Comparison of ENCODE assay signal across 9 mouse cellular contexts in genomic region chr6:49227184-49227735, GRCm38 (mm10). TPM values are rescaled to one million over a fixed set of nuclear protein-coding genes. Genes with fewer than 3 reads are reported as not detected.
DNase-seq lines count a peak whose midpoint lies in the region; ATAC-seq lines count a peak whose summit lies in the region.
"Had no signal": no experiment of that assay in that cellular context is flagged by ENCODE, and none has a peak within 500 bp of the region (broad histone marks: within the 10 kb centered on the region; RNA-seq: fewer than 3 reads in every experiment).

No protein-coding gene starts in this region.

- peak; percentile 18 to 45 for DNase-seq in cerebellum, postnatal 14 days
- no peak for DNase-seq in cerebellum, postnatal 4 days (ENCODE audit: low spot score in 2 of 2)
- peak; percentile 50 for DNase-seq in urinary bladder, postnatal 14 days (ENCODE audit: low spot score)
- DNase-seq in urinary bladder, postnatal 10 days (ENCODE audit: low spot score) = no peak
- DNase-seq in hindbrain, embryonic 11.5 days (ENCODE audit: low spot score) = peak; percentile 79
- peak; percentile 48 for DNase-seq in lung, postnatal 10 days
- peak; percentile 85 for DNase-seq in thymus, postnatal 14 days
- DNase-seq in left cerebral cortex, adult 11 months (ENCODE audit: low spot score) = no peak

- H3K36me3 ChIP-seq in hindbrain, embryonic 11.5 days (ENCODE audit: control insufficient read depth, insufficient read depth, low read length) = no peaks in the 10 kb centered on the region

- H3K4me3 ChIP-seq in hindbrain, embryonic 11.5 days (ENCODE audit: low read depth, low read length) = no peak overlapping the region

- no peak for ATAC-seq in hindbrain, embryonic 11.5 days (ENCODE audit: low FRiP score)
- ATAC-seq: Patski had no signal

- no peaks in the 10 kb centered on the region for H3K9me3 ChIP-seq in hindbrain, embryonic 11.5 days (ENCODE audit: control insufficient read depth, low read length)

- H3K4me2 ChIP-seq in hindbrain, embryonic 11.5 days (replicated peaks; ENCODE audit: low read depth, low read length) = 0 out of 2 replicates have a peak overlapping the region, but pooled peaks have one; percentile 15

- H3K27ac ChIP-seq in hindbrain, embryonic 11.5 days (ENCODE audit: low read depth, low read length) = no peak overlapping the region

- no peaks in the 10 kb centered on the region for H3K27me3 ChIP-seq in hindbrain, embryonic 11.5 days (ENCODE audit: control insufficient read depth, insufficient read depth, low read length)

- H3K4me1 ChIP-seq in hindbrain, embryonic 11.5 days (replicated peaks; ENCODE audit: control insufficient read depth, insufficient read depth, low read length) = no peaks in the 10 kb centered on the region

- WGBS in hindbrain, embryonic 11.5 days = 12% methylated on average over 15 of the region's 15 CpGs

- no peak overlapping the region for H3K9ac ChIP-seq in hindbrain, embryonic 11.5 days (ENCODE audit: low read depth, low read length)

RNA-seq across cellular contexts. Expression of gene Igf2bp3, which starts 12.5 kb away (rescaled TPM):
- polyA plus RNA-seq in hindbrain, embryonic 11.5 days (2014; fragmentation: Nextera tagmentation; extraction: Ambion mirVana) = 132 and 133 TPM in 2 replicates

RNA-seq across cellular contexts. Expression of gene Tra2a, which starts 36.6 kb away (rescaled TPM):
- 56.7 and 82.9 TPM in 2 replicates for polyA plus RNA-seq in hindbrain, embryonic 11.5 days (2014; fragmentation: Nextera tagmentation; extraction: Ambion mirVana)

Comparison
In these comparisons a context has a peak if more than half of its experiments do, and no peak if none do; other contexts are left out.
1. DNase-seq: peak in cerebellum, postnatal 14 days (2 of 2), urinary bladder, postnatal 14 days (single experiment), hindbrain, embryonic 11.5 days (single experiment), lung, postnatal 10 days (single experiment) and thymus, postnatal 14 days (single experiment); none in cerebellum, postnatal 4 days (0 of 2), urinary bladder, postnatal 10 days (single experiment) and left cerebral cortex, adult 11 months (single experiment).